Comparison of ENCODE assay signal across 13 mouse cellular contexts in the genomic region with DNA sequence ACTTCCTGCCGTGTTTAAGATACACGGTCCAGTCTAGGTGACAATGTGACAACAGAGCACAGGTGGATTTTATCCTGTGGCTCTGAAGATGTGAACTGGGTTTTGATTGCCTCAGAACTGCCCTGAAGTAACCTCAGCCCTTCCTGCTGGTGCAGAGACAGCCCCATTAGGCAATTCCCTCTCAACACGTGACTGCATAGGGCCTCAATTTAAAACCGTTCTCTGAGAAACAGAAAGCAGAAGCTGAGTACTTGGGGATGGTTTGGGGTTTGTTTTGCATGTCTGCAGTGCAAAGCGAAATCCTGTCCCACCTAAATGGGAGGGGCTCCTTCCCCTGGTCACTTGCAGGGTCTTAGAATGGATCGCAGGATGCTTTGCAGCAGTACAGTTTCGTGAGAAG. TPM values are rescaled to one million over a fixed set of nuclear protein-coding genes. Genes with fewer than 3 reads are reported as not detected.
DNase-seq lines count a peak whose midpoint lies in the region; ATAC-seq and TF ChIP-seq lines count a peak whose summit lies in the region.
"Had no signal": no experiment of that assay in that cellular context is flagged by ENCODE, and none has a peak within 500 bp of the region (broad histone marks: within the 10 kb centered on the region; RNA-seq: fewer than 3 reads in every experiment).

No protein-coding gene starts in this region.

- no peak for TF ChIP-seq POLR2A in lung, adult 2 months (IDR thresholded peaks at IDR 0.05; ENCODE audit: borderline replicate concordance, extremely low read depth, low read depth, low read length)

- no peaks in the 10 kb centered on the region for H3K9me3 ChIP-seq in hindbrain, embryonic 12.5 days (replicated peaks)
- H3K9me3 ChIP-seq: heart, embryonic 15.5 days; limb, embryonic 15.5 days; stomach, embryonic 15.5 days had no signal

- no peak for TF ChIP-seq CTCF in lung, adult 2 months (IDR thresholded peaks at IDR 0.05; ENCODE audit: insufficient read depth, low read length)

- H3K27me3 ChIP-seq in hindbrain, embryonic 12.5 days = no peaks in the 10 kb centered on the region
- H3K27me3 ChIP-seq: heart, embryonic 15.5 days; limb, embryonic 15.5 days; stomach, embryonic 15.5 days had no signal

- WGBS in lung, adult 2 months = 39% methylated on average over 7 of the region's 7 CpGs
- 73% methylated on average over 7 of the region's 7 CpGs for WGBS in hindbrain, embryonic 12.5 days

- H3K4me2 ChIP-seq in hindbrain, embryonic 12.5 days (replicated peaks) = no peak overlapping the region
- H3K4me2 ChIP-seq: heart, embryonic 15.5 days; limb, embryonic 15.5 days; stomach, embryonic 15.5 days had no signal

- no peak overlapping the region for H3K4me3 ChIP-seq in lung, adult 2 months (replicated peaks; ENCODE audit: extremely low read depth, low read depth, low read length)
- no peak overlapping the region for H3K4me3 ChIP-seq in hindbrain, embryonic 12.5 days
- H3K4me3 ChIP-seq: heart, embryonic 15.5 days; limb, embryonic 15.5 days; stomach, embryonic 15.5 days had no signal

- peaks cover 2% of the 10 kb centered on the region; the same call in 1 of the 2 replicates for H3K4me1 ChIP-seq in lung, adult 2 months (ENCODE audit: control insufficient read depth, insufficient read depth, low read length)
- peaks cover 10% of the 10 kb centered on the region for H3K4me1 ChIP-seq in hindbrain, embryonic 12.5 days
- H3K4me1 ChIP-seq: stomach, embryonic 15.5 days had no signal

- no peak overlapping the region for H3K9ac ChIP-seq in hindbrain, embryonic 12.5 days
- H3K9ac ChIP-seq: heart, embryonic 15.5 days; limb, embryonic 15.5 days; stomach, embryonic 15.5 days had no signal

- no peaks in the 10 kb centered on the region for H3K36me3 ChIP-seq in hindbrain, embryonic 12.5 days
- H3K36me3 ChIP-seq: heart, embryonic 15.5 days; limb, embryonic 15.5 days; stomach, embryonic 15.5 days had no signal

- no peak overlapping the region for H3K27ac ChIP-seq in hindbrain, embryonic 12.5 days
- H3K27ac ChIP-seq: heart, embryonic 15.5 days; kidney, postnatal 0 days; limb, embryonic 15.5 days; stomach, embryonic 15.5 days had no signal

- ATAC-seq in erythroid progenitor cell, adult 5-6 weeks (replicated peaks; ENCODE audit: low FRiP score, poor library complexity, severe bottlenecking) = no peak
- no peak for ATAC-seq in hindbrain, embryonic 12.5 days (ENCODE audit: low FRiP score)
- ATAC-seq: Patski had no signal

- peak; percentile 49 to 58 for DNase-seq in lung, adult 18-20 months
- DNase-seq in lung, adult 2 months = no peak
- peak; percentile 82 for DNase-seq in adipocyte (ENCODE audit: low spot score)
- DNase-seq in lung, postnatal 10 days = peak; percentile 46
- DNase-seq in spleen, postnatal 36 days (ENCODE audit: low spot score in 2 of 2) = peak; percentile 82 to 85
- DNase-seq in embryo, embryonic 9.5 days (ENCODE audit: extremely low spot score) = no peak

RNA-seq across cellular contexts. Expression of a gene that starts 17.8 kb away (rescaled TPM):
- 53.2 and 57.4 TPM in 2 replicates for polyA plus RNA-seq in lung, adult 2 months (2012; rRNA removed)
- 6.5 and 6.7 TPM in 2 replicates for total RNA-seq in erythroid progenitor cell, adult 5-6 weeks (2015; ENCODE audit: low replicate concordance)
- 3.6 and 9.9 TPM in 2 replicates for total RNA-seq in erythroid progenitor cell, adult 5-6 weeks (2017; ENCODE audit: low replicate concordance)
- 15.3 and 17.5 TPM in 2 replicates for polyA plus RNA-seq in hindbrain, embryonic 12.5 days (2016; fragmentation: Nextera tagmentation; extraction: Ambion mirVana)

Comparison
In these comparisons a context has a peak if more than half of its experiments do, and no peak if none do; other contexts are left out.
1. DNase-seq: peak in lung, adult 18-20 months (2 of 2), adipocyte (single experiment), lung, postnatal 10 days (single experiment) and spleen, postnatal 36 days (2 of 2); none in lung, adult 2 months (single experiment) and embryo, embryonic 9.5 days (single experiment).